In the genomic region with DNA sequence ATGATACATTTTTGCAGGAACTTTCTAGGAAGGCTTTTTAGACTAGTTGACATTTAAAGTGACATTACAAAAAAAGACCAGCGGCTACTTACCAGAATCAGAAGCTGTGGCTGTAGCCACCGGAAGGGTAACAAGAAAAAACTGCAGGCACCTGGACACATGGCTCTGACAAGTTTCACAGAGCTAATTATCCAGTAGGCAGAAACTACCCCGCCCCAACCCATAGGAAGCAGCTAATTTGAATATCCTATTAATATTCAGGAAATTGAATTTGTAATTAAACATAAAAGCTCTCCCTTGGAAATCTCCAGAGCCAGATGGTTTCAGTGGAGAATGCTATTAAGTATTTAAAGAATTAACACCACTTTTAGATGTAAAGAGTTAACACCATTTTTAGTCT, we compare ENCODE assay signal across 17 mouse cellular contexts.
"Had no signal": no experiment of that assay in that cellular context is flagged by ENCODE, and none has a peak within 500 bp of the region (broad histone marks: within the 10 kb centered on the region; RNA-seq: fewer than 3 reads in every experiment).

No protein-coding gene starts in this region.

- H3K27ac ChIP-seq: kidney, embryonic 15.5 days; left cerebral cortex, adult 2 months; liver, embryonic 13.5 days; neural tube, embryonic 12.5 days; neural tube, embryonic 15.5 days; stomach, embryonic 15.5 days had no signal

- H3K36me3 ChIP-seq: kidney, embryonic 15.5 days; liver, embryonic 13.5 days; neural tube, embryonic 12.5 days; neural tube, embryonic 15.5 days; stomach, embryonic 15.5 days had no signal

- H3K4me2 ChIP-seq: kidney, embryonic 15.5 days; liver, embryonic 13.5 days; neural tube, embryonic 12.5 days; neural tube, embryonic 15.5 days; stomach, embryonic 15.5 days had no signal

- H3K9me3 ChIP-seq: kidney, embryonic 15.5 days; liver, embryonic 13.5 days; neural tube, embryonic 12.5 days; neural tube, embryonic 15.5 days; stomach, embryonic 15.5 days had no signal

- H3K4me3 ChIP-seq: kidney, embryonic 15.5 days; left cerebral cortex, adult 2 months; liver, embryonic 13.5 days; neural tube, embryonic 12.5 days; neural tube, embryonic 15.5 days; stomach, embryonic 15.5 days had no signal

- DNase-seq: kidney, adult 11 months; kidney, adult 8-10 months; kidney, postnatal 10 days; kidney, postnatal 36 days; layer of hippocampus, postnatal 36 days; liver, embryonic 13.5 days; lung, adult 2 months; lung, postnatal 14 days; lung, postnatal 4 days; right cerebral cortex, postnatal 25 days; spleen, adult 18-20 months; thymus, postnatal 36 days had no signal

- H3K9ac ChIP-seq: kidney, embryonic 15.5 days; liver, embryonic 13.5 days; neural tube, embryonic 12.5 days; neural tube, embryonic 15.5 days; stomach, embryonic 15.5 days had no signal

- H3K27me3 ChIP-seq: kidney, embryonic 15.5 days; liver, embryonic 13.5 days; neural tube, embryonic 12.5 days; neural tube, embryonic 15.5 days; stomach, embryonic 15.5 days had no signal

- H3K4me1 ChIP-seq: kidney, embryonic 15.5 days; liver, embryonic 13.5 days; neural tube, embryonic 12.5 days; neural tube, embryonic 15.5 days; stomach, embryonic 15.5 days had no signal
